Mouse (Mus musculus) ES-Bruce4 (cell line): ENCODE measurements around the gene Ghsr.

Source experiments
- CTCF ChIP-seq: IDR thresholded peaks from one replicate; pipeline ENCODE4 v1.8.1; 2011; ENCODE audit warnings: low read depth, low read length
- EP300 ChIP-seq: IDR thresholded peaks from 2 replicates; pipeline ENCODE4 v1.6.1; 2011; ENCODE audit warnings: low read depth, low read length; ENCODE audit not compliant: insufficient read depth
- POLR2A ChIP-seq: IDR thresholded peaks from one replicate; pipeline ENCODE4 v1.8.1; 2011; ENCODE audit warnings: low read length; ENCODE audit not compliant: insufficient read depth

GRCm38 (mm10) chr3:27345526-27345925, 25.6 kb upstream of the Ghsr start:
- no peak for TF ChIP-seq EP300
- peak; percentile 79 for TF ChIP-seq CTCF
- TF ChIP-seq POLR2A = no peak
